Mouse (Mus musculus): Measurements from ENCODE around the gene Synj2. TPM values are rescaled to one million over a fixed set of nuclear protein-coding genes. Genes with fewer than 3 reads are reported as not detected.

The Synj2 gene
- polyA plus RNA-seq, 1 experiment from 2014 or later: 0.81 TPM

GRCm38 (mm10) chr17:6036872-6037271, 95.8 kb downstream of the Synj2 start:
- no peaks in the 10 kb centered on the region for H3K27me3 ChIP-seq
- H3K9me3 ChIP-seq: no peaks in the 10 kb centered on the region
- 0 out of 2 replicates have a peak, but pooled peaks cover under 1% of the 10 kb centered on the region for H3K36me3 ChIP-seq
- H3K27ac ChIP-seq (replicated peaks): no peak overlapping the region
- H3K4me3 ChIP-seq: no peak overlapping the region
- H3K9ac ChIP-seq (replicated peaks): no peak overlapping the region
- WGBS: 93% methylated on average over 11 of the region's 11 CpGs
- no peaks in the 10 kb centered on the region for H3K4me1 ChIP-seq
- ATAC-seq (replicated peaks): no peak
- H3K4me2 ChIP-seq (replicated peaks): no peak overlapping the region

GRCm38 (mm10) chr17:6037507-6037906, 96.4 kb downstream of the Synj2 start:
- Histone ChIP-seq H3K27me3 (no peaks in the 10 kb centered on the region), H3K4me2 (replicated peaks) (no peak overlapping the region), H3K36me3 (peaks cover 7% of the 10 kb centered on the region; the same call in 1 of the 2 replicates), H3K9ac (replicated peaks) (no peak overlapping the region), H3K4me1 (no peaks in the 10 kb centered on the region), H3K27ac (replicated peaks) (no peak overlapping the region), H3K9me3 (no peaks in the 10 kb centered on the region), H3K4me3 (no peak overlapping the region)
- ATAC-seq (replicated peaks): no peak
- 85% methylated on average over 10 of the region's 10 CpGs for WGBS

DNA sequence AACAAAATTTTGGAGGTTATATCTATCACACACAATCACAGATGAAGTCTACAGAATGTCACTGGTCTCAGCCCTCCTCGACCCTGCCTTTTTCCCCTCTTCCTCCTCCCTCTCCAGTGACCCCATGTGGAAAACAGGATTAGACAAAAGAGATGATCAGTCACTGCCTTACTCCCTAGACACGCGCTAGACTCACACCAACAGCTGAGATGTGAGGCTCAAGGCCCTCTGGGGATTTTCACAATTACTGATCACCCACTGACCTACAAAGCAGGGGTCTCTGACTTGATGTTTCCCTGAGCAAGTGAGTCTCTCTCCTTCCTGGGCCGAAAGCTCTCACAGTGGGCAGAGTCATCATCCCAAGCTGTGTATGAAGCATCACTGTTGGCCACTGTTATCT, 111.7 kb downstream of the Synj2 start:
- Histone ChIP-seq H3K4me2 (replicated peaks) (no peak overlapping the region), H3K9ac (replicated peaks) (no peak overlapping the region), H3K36me3 (peaks cover 27% of the 10 kb centered on the region), H3K4me3 (no peak overlapping the region), H3K4me1 (no peaks in the 10 kb centered on the region), H3K27me3 (no peaks in the 10 kb centered on the region), H3K9me3 (no peaks in the 10 kb centered on the region), H3K27ac (replicated peaks) (no peak overlapping the region)
- 44% methylated on average over 4 of the region's 4 CpGs for WGBS
- no peak for ATAC-seq (replicated peaks)

- H3K4me1 ChIP-seq: no peaks in the 10 kb centered on the region
- H3K36me3 ChIP-seq: peaks cover 17% of the 10 kb centered on the region
- H3K9me3 ChIP-seq: no peaks in the 10 kb centered on the region
- 23% methylated on average over 5 of the region's 5 CpGs for WGBS
- no peak overlapping the region for H3K9ac ChIP-seq (replicated peaks)
- H3K27me3 ChIP-seq: no peaks in the 10 kb centered on the region
- H3K4me2 ChIP-seq (replicated peaks): no peak overlapping the region
- H3K4me3 ChIP-seq: no peak overlapping the region
- no peak for ATAC-seq (replicated peaks)
- H3K27ac ChIP-seq (replicated peaks): no peak overlapping the region
Observed at GRCm38 (mm10) chr17:6054934-6055355, 113.9 kb downstream of the Synj2 start.

DNA sequence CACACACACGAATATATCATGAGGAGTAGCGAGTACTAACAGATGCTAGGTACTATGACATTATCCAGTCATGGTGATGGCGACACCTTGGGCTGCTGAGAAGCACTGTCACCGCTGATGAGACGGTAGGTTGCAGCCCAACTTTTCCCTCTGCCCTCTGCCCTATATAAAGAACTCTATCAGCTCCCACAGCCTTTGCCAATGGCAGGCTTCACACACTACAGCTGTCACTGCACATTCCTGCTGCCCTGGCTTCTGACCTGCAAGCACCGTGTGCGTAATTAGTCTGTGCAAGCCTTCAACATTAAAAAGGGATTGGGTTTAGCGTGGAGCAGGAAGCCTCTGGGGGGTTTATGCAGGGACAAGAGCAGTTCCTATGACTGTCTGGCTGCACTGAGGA, 121.7 kb downstream of the Synj2 start:
- H3K9ac ChIP-seq (replicated peaks): no peak overlapping the region
- no peaks in the 10 kb centered on the region for H3K27me3 ChIP-seq
- no peak overlapping the region for H3K4me3 ChIP-seq
- H3K4me2 ChIP-seq (replicated peaks): no peak overlapping the region
- peaks cover 46% of the 10 kb centered on the region for H3K36me3 ChIP-seq
- 93% methylated on average over 8 of the region's 8 CpGs for WGBS
- no peak for ATAC-seq (replicated peaks)
- H3K9me3 ChIP-seq: no peaks in the 10 kb centered on the region
- no peak overlapping the region for H3K27ac ChIP-seq (replicated peaks)
- H3K4me1 ChIP-seq: no peaks in the 10 kb centered on the region

DNA sequence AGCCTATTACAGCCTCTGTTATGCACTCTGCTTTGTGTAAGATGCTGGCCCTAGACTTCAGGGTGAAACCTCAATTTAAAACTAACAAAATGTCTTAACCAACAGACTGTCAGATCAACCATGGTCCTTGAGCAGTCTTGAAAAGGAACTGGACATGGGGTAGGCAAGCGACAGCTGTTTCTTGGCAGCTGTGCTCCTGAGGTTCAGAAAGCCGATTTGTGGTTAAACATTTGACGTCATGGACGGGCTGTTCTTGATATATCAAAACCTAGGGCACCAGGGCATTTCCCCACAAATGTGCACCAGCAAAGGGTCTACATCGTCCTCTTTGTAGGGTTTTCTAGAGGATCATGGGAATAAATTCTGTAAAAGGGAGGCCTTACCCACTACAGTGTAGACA, 122.5 kb downstream of the Synj2 start:
- Histone ChIP-seq H3K36me3 (peaks cover 43% of the 10 kb centered on the region), H3K9me3 (no peaks in the 10 kb centered on the region), H3K9ac (replicated peaks) (no peak overlapping the region), H3K27ac (replicated peaks) (no peak overlapping the region), H3K4me3 (no peak overlapping the region), H3K4me2 (replicated peaks) (no peak overlapping the region), H3K27me3 (no peaks in the 10 kb centered on the region), H3K4me1 (no peaks in the 10 kb centered on the region)
- ATAC-seq (replicated peaks): no peak
- WGBS: 94% methylated on average over 5 of the region's 5 CpGs

DNA sequence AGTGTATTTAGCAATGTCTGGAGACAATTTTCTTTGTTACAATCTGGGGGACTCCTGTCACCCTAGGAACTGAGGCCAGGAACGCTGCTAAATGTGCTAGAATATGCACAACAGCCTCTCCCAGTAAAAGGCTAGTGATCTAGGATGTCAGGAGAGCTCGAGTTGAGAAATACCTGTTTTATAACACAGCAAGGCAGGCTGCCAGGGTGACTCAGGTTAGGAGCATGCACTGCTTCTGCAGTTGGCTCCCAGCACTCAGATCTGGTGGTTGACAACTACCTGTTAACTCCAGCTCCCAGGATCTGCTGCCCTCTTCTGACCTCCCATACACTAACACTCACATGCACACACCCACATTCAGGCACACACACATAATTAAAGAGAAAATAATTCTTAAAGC, 124.9 kb downstream of the Synj2 start:
- Histone ChIP-seq H3K9me3 (no peaks in the 10 kb centered on the region), H3K27ac (replicated peaks) (no peak overlapping the region), H3K4me3 (no peak overlapping the region), H3K36me3 (peaks cover 51% of the 10 kb centered on the region), H3K4me1 (no peaks in the 10 kb centered on the region), H3K4me2 (replicated peaks) (no peak overlapping the region), H3K27me3 (no peaks in the 10 kb centered on the region), H3K9ac (replicated peaks) (no peak overlapping the region)
- ATAC-seq (replicated peaks): no peak
- WGBS: 96% methylated on average over 2 of the region's 2 CpGs

DNA sequence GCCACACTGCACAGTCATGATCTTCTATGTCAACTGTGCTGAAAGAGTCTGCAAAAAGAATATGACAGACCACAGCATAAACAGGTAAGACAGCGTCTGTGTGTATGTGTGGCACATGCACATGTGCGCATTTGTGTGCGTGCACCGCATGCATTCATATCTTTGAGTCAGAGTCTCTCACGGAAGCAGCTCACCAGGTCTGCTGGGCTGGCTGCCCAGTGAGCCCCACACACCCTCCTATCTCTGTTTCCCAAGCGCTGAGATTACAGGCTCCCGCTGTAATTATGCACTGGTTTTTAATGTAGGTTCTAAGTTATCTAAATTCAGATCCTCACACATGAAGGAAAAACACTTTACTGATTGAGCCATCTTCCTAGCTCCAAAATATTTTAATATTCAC, 126.5 kb downstream of the Synj2 start:
- 94% methylated on average over 7 of the region's 7 CpGs for WGBS

GRCm38 (mm10) chr17:6069866-6070265, 128.8 kb downstream of the Synj2 start:
- H3K27me3 ChIP-seq: no peaks in the 10 kb centered on the region
- 92% methylated on average over 6 of the region's 6 CpGs for WGBS
- H3K36me3 ChIP-seq: peaks cover 53% of the 10 kb centered on the region
- ATAC-seq (replicated peaks): no peak
- H3K4me2 ChIP-seq (replicated peaks): no peak overlapping the region
- no peak overlapping the region for H3K27ac ChIP-seq (replicated peaks)
- no peak overlapping the region for H3K9ac ChIP-seq (replicated peaks)
- no peaks in the 10 kb centered on the region for H3K9me3 ChIP-seq
- no peaks in the 10 kb centered on the region for H3K4me1 ChIP-seq
- H3K4me3 ChIP-seq: no peak overlapping the region

More for the DNA sequence above, 126.5 kb downstream of the Synj2 start:
- no peaks in the 10 kb centered on the region for H3K4me1 ChIP-seq
- H3K9me3 ChIP-seq: no peaks in the 10 kb centered on the region
- no peaks in the 10 kb centered on the region for H3K27me3 ChIP-seq
- no peak overlapping the region for H3K4me3 ChIP-seq
- no peak for ATAC-seq (replicated peaks)
- no peak overlapping the region for H3K27ac ChIP-seq (replicated peaks)
- peaks cover 59% of the 10 kb centered on the region for H3K36me3 ChIP-seq
- no peak overlapping the region for H3K4me2 ChIP-seq (replicated peaks)
- no peak overlapping the region for H3K9ac ChIP-seq (replicated peaks)

DNA sequence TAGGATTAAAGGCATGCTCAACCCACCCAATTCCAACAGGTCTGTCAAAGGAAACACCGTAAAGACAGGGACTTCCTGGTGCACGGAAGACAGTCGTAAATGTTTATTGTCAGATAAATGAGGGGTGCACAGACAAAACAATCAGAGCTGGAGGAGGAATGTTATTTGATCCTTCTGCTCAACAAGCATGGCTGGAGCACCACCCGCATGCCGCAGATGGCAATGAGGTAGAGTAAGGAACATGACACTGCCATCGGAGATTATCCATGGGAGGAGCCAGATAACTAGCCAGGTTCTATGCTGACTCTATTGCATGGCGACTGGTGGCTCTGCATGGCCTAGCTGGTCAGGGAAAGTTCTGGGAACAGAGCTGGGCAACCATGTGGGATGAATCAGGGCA, 132.3 kb downstream of the Synj2 start:
- Histone ChIP-seq H3K4me2 (replicated peaks) (no peak overlapping the region), H3K9ac (replicated peaks) (no peak overlapping the region)

GRCm38 (mm10) chr17:6079287-6080122, 138.4 kb downstream of the Synj2 start, which contains the start of the genes Serac1 and Gtf2h5:
Gene Serac1, minus strand, starts transcription at chr17:6079741.
Gene Gtf2h5, plus strand, starts transcription at chr17:6079786.
- peak; percentile 94 for ATAC-seq (replicated peaks)
- H3K4me3 ChIP-seq: peak within 1 kb of the TSS; percentile 97
- H3K36me3 ChIP-seq: peaks cover 7% of the 10 kb centered on the region; the same call in 1 of the 2 replicates
- H3K9ac ChIP-seq (replicated peaks): peak within 1 kb of the TSS; percentile 80
- peak within 1 kb of the TSS; percentile 90 for H3K27ac ChIP-seq (replicated peaks)
- H3K4me2 ChIP-seq (replicated peaks): peak within 1 kb of the TSS; percentile 83
- no peaks in the 10 kb centered on the region for H3K9me3 ChIP-seq
- H3K4me1 ChIP-seq: peaks cover 36% of the 10 kb centered on the region
- under 1% methylated on average over 69 of the region's 70 CpGs for WGBS
- no peaks in the 10 kb centered on the region for H3K27me3 ChIP-seq

More for the DNA sequence above, 132.3 kb downstream of the Synj2 start:
- Histone ChIP-seq H3K27ac (replicated peaks) (no peak overlapping the region), H3K4me1 (peaks cover 6% of the 10 kb centered on the region), H3K4me3 (no peak overlapping the region), H3K36me3 (peaks cover 38% of the 10 kb centered on the region), H3K9me3 (no peaks in the 10 kb centered on the region), H3K27me3 (no peaks in the 10 kb centered on the region)
- no peak for ATAC-seq (replicated peaks)
- 92% methylated on average over 7 of the region's 7 CpGs for WGBS

DNA sequence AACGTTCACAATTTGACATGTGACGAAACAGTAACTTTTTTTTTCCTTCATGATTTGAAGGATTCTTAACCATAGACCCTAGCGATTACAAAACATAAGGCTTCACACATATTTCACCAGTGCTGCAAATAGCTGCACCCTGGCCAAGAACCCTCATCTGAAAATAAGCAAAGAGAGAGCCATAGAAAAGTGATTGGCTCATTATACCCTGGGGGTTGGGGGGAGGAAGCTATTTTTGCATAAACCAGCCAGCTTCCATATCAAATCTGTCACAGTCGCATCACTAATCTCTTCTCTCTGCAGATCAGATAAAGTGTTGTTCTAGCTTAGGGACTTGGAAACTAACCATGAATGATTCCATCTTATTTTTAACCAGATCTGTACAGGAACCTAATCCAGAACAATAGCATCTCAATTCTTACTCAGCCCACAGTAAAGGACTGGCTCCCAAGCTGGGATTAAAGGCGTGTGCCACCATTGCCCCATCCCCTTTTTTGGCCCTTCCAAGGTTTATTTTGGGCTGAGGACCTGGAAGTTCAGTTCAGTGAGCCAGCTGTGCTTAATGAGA, 142.3 kb downstream of the Synj2 start:
- Histone ChIP-seq H3K27me3 (no peaks in the 10 kb centered on the region), H3K27ac (replicated peaks) (no peak overlapping the region), H3K4me1 (peaks cover 31% of the 10 kb centered on the region), H3K9ac (replicated peaks) (no peak overlapping the region), H3K4me3 (no peak overlapping the region), H3K36me3 (peaks cover 30% of the 10 kb centered on the region), H3K9me3 (no peaks in the 10 kb centered on the region), H3K4me2 (replicated peaks) (no peak overlapping the region)
- ATAC-seq (replicated peaks): no peak
- WGBS: 88% methylated on average over 5 of the region's 5 CpGs

All from forebrain, embryonic 15.5 days (tissue).